Mouse (Mus musculus) heart, postnatal 0 days (tissue): ENCODE data around the gene Tardbp. TPM values are rescaled to one million over a fixed set of nuclear protein-coding genes. Genes with fewer than 3 reads are reported as not detected.

Experiments used
- ATAC-seq: fragments of 200-750 bp; cut with Nextera tagmentation; 2 replicates; pipeline ENCODE4 v1.8.0; 2017; ENCODE audit warnings: low read depth, moderate number of reproducible peaks, moderate library complexity; ENCODE audit not compliant: insufficient read depth
- DNase-seq: peaks from one replicate; pipeline ENCODE4 v3.0.0-alpha.2; 2016; ENCODE audit warnings: low spot score
- H3K27ac ChIP-seq: fragments of 300-500 bp; sonication (generic); 2 replicates; pipeline ENCODE4 v1.5.1; 2014; ENCODE audit warnings: low read depth, mild to moderate bottlenecking
- H3K27me3 ChIP-seq: fragments of 300-500 bp; sonication (generic); 2 replicates; pipeline ENCODE4 v1.6.1; 2014; ENCODE audit warnings: low read length, mixed read lengths; ENCODE audit not compliant: control insufficient read depth, insufficient read depth
- H3K36me3 ChIP-seq: fragments of 300-500 bp; sonication (generic); replicated peaks from 2 replicates; pipeline ENCODE4 v1.6.1; 2014; ENCODE audit warnings: low read length, mixed read lengths; ENCODE audit not compliant: control insufficient read depth, insufficient read depth
- H3K4me1 ChIP-seq: fragments of 300-500 bp; sonication (generic); 2 replicates; pipeline ENCODE4 v1.6.1; 2014; ENCODE audit warnings: antibody characterized with exemption; ENCODE audit not compliant: control insufficient read depth, insufficient read depth
- H3K4me2 ChIP-seq: fragments of 300-500 bp; sonication (generic); 2 replicates; pipeline ENCODE4 v1.6.1; 2014; ENCODE audit warnings: low read depth, mild to moderate bottlenecking, low read length, moderate library complexity
- H3K4me3 ChIP-seq: fragments of 300-500 bp; sonication (generic); 2 replicates; pipeline ENCODE4 v1.5.1; 2014; ENCODE audit warnings: low read depth, low read length
- H3K9ac ChIP-seq: fragments of 300-500 bp; sonication (generic); replicated peaks from 2 replicates; pipeline ENCODE4 v1.6.1; 2014; ENCODE audit warnings: low read depth, low read length, mixed read lengths
- H3K9me3 ChIP-seq: fragments of 300-500 bp; sonication (generic); replicated peaks from 2 replicates; pipeline ENCODE4 v1.6.1; 2016; ENCODE audit warnings: low read length; ENCODE audit not compliant: control insufficient read depth
- CTCF ChIP-seq: IDR thresholded peaks from 2 replicates; pipeline ENCODE4 v1.5.1; 2016; ENCODE audit warnings: antibody characterized with exemption, control low read depth, low read depth
- EP300 ChIP-seq: IDR thresholded peaks from 2 replicates; pipeline ENCODE4 v1.6.1; 2016; ENCODE audit warnings: antibody characterized with exemption, low read depth
- WGBS: fragments of 180-500 bp; shearing (Covaris S2); extraction: QIAGEN DNeasy Blood & Tissue Kit; methylation state at CpG from one replicate; pipeline ENCODE4 v1.1.7; 2014; 5-methylcytosine and 5-hydroxymethylcytosine counted together
- polyA plus RNA-seq: library from polyadenylated mRNA; unstranded; fragments of >200 nt; fragmentation: Nextera tagmentation; extraction: Ambion mirVana; gene quantifications from 2 replicates; pipeline ENCODE4 v1.2.1, GENCODE M21; 2015
- total RNA-seq: library from RNA; depleted of rRNA; stranded (reverse); fragments of >200 nt; gene quantifications from 2 replicates; pipeline ENCODE4 v1.2.3, GENCODE M21; 2014; ENCODE audit warnings: low replicate concordance

Gene Tardbp
- total and polyA plus RNA-seq, 2 experiments from 2014 or later: 89.9 to 93.5 TPM

- Histone ChIP-seq H3K4me1 (no peaks in the 10 kb centered on the region), H3K9me3 (no peaks in the 10 kb centered on the region), H3K27ac (no peak overlapping the region), H3K4me2 (no peak overlapping the region), H3K27me3 (no peaks in the 10 kb centered on the region), H3K4me3 (no peak overlapping the region), H3K9ac (no peak overlapping the region), H3K36me3 (no peaks in the 10 kb centered on the region)
- DNase-seq: no peak
- TF ChIP-seq EP300 (no peak), CTCF (no peak)
- WGBS: 38% methylated on average over 9 of the region's 9 CpGs
- ATAC-seq: no peak
Observed at GRCm38 (mm10) chr4:148638302-148638701, 11.5 kb upstream of the Tardbp start.

GRCm38 (mm10) chr4:148635309-148635708 is 8.5 kb upstream of the Tardbp start:
- no peak overlapping the region for H3K27ac ChIP-seq
- H3K4me2 ChIP-seq: no peak overlapping the region
- no peaks in the 10 kb centered on the region for H3K36me3 ChIP-seq
- H3K27me3 ChIP-seq: no peaks in the 10 kb centered on the region
- H3K4me3 ChIP-seq: no peak overlapping the region
- H3K4me1 ChIP-seq: no peaks in the 10 kb centered on the region
- 83% methylated on average over 2 of the region's 2 CpGs for WGBS
- no peaks in the 10 kb centered on the region for H3K9me3 ChIP-seq
- H3K9ac ChIP-seq: no peak overlapping the region
- no peak for DNase-seq
- TF ChIP-seq CTCF (no peak), EP300 (no peak)
- ATAC-seq: no peak

- H3K27ac ChIP-seq: no peak overlapping the region
- DNase-seq (no peak), ATAC-seq (no peak)
- no peaks in the 10 kb centered on the region for H3K27me3 ChIP-seq
- 64% methylated on average over 2 of the region's 2 CpGs for WGBS
- no peaks in the 10 kb centered on the region for H3K9me3 ChIP-seq
- H3K4me2 ChIP-seq: no peak overlapping the region
- no peak overlapping the region for H3K4me3 ChIP-seq
- H3K9ac ChIP-seq: no peak overlapping the region
- TF ChIP-seq EP300 (no peak), CTCF (no peak)
- no peaks in the 10 kb centered on the region for H3K36me3 ChIP-seq
- H3K4me1 ChIP-seq: no peaks in the 10 kb centered on the region
Observed at GRCm38 (mm10) chr4:148633395-148634061, 6.7 kb upstream of the Tardbp start.

GRCm38 (mm10) chr4:148632013-148632692 is 5.3 kb upstream of the Tardbp start:
- Histone ChIP-seq H3K4me1 (no peaks in the 10 kb centered on the region), H3K36me3 (no peaks in the 10 kb centered on the region), H3K27me3 (no peaks in the 10 kb centered on the region), H3K27ac (no peak overlapping the region), H3K4me3 (no peak overlapping the region), H3K9ac (no peak overlapping the region), H3K9me3 (no peaks in the 10 kb centered on the region), H3K4me2 (no peak overlapping the region)
- WGBS: 59% methylated on average over 3 of the region's 3 CpGs
- DNase-seq (no peak), ATAC-seq (no peak)
- no peak for TF ChIP-seq CTCF
- no peak for TF ChIP-seq EP300

GRCm38 (mm10) chr4:148627246-148627645 is 427 bp upstream of the Tardbp start:
- WGBS: 60% methylated on average over 3 of the region's 3 CpGs
- peak overlapping the region; percentile 74 for H3K4me2 ChIP-seq
- TF ChIP-seq EP300 (no peak), CTCF (no peak)
- no peaks in the 10 kb centered on the region for H3K9me3 ChIP-seq
- peak overlapping the region; percentile 91 for H3K4me3 ChIP-seq
- H3K27me3 ChIP-seq: no peaks in the 10 kb centered on the region
- DNase-seq (no peak), ATAC-seq (peak; percentile 3; the same call in 1 of the 2 replicates)
- H3K4me1 ChIP-seq: peaks cover 14% of the 10 kb centered on the region; the same call in 1 of the 2 replicates
- peak overlapping the region; percentile 99 for H3K27ac ChIP-seq
- H3K9ac ChIP-seq: peak overlapping the region; percentile 97
- H3K36me3 ChIP-seq: peaks cover 30% of the 10 kb centered on the region
